Mouse (Mus musculus): ENCODE results near the gene Acy3.
A peak's percentile ranks its signal among the peaks of the same experiment; 100 is the strongest.
"Not testable (repeated sequence)": the region's sequence is repeated elsewhere in the genome, so short reads cannot be mapped to it uniquely, and the experiment has no call there.

Acy3 gene

DNA sequence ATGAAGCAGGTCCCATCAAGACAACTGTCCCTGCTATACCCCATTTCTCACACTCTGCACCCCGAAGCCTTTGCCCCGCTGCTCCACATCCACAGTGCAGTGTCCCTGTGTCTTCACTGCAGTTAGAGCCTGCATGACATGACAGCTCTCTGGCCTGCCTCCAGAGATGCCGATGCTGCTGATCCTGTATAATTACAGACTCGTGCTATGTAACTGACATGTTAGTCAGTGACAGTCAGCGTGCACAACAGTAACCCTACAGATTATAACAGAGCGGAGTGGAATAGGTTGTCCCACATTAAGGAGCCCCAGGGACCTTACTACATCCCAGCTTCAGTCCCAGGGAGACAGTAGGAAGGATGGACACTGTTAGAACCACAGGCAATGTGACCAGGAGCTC lies 11.8 kb upstream of the Acy3 start:
- not testable (repeated sequence) for DNase-seq (ENCODE audit: low spot score)

DNA sequence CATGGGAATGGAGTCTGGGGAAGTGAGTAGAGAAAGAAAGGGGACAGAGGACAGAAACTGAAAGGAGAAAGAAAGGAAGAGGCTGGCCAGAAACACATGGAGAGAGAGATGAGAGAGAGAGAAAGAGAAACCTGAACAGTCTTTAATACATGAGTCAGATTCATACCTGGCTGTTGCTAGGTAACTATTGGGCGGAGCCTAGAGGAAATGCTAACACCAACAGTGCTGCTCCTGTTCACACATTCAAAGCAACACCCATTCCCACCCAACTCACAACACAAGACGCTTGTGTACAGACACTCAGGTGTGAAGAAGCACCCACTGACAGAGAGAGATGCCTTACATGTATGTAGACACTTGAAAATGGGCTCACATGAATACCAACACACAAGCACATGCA lies 10.5 kb upstream of the Acy3 start:
- no peak for DNase-seq (ENCODE audit: low spot score)

- peak; percentile 73 for DNase-seq (ENCODE audit: low spot score)
Measured at GRCm38 (mm10) chr19:3980309-3980708, 6.1 kb upstream of the Acy3 start.

- no peak for DNase-seq (ENCODE audit: low spot score)
Measured at GRCm38 (mm10) chr19:3980917-3981316, 5.5 kb upstream of the Acy3 start.

- no peak for DNase-seq (ENCODE audit: low spot score)
Measured at GRCm38 (mm10) chr19:3983527-3984200, 2.7 kb upstream of the Acy3 start.

- DNase-seq (ENCODE audit: low spot score): no peak
Measured at GRCm38 (mm10) chr19:3985261-3985681, 1.1 kb upstream of the Acy3 start.

DNA sequence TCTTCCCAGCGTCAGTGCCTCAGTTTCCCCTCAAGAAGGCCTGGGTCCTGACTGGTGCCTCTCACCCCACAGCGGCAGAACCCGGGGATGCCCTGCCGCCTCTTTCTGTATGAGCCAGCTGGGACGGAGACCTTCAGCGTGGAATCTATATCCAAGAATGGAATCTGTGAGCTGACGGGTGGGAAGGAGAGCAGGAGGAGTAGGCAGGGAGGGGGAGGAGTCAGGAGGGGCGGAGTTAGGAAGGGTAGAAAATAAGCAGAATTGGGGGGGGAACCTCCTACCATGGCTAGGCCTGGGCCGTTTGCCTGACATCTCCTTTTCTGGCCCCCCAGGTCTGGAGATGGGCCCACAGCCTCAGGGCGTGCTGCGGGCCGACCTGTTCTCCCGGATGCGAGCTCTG lies 1.7 kb downstream of the Acy3 start:
- DNase-seq (ENCODE audit: low spot score): no peak

GRCm38 (mm10) chr19:3988750-3989149 lies 2.4 kb downstream of the Acy3 start:
- DNase-seq (ENCODE audit: low spot score): no peak

DNA sequence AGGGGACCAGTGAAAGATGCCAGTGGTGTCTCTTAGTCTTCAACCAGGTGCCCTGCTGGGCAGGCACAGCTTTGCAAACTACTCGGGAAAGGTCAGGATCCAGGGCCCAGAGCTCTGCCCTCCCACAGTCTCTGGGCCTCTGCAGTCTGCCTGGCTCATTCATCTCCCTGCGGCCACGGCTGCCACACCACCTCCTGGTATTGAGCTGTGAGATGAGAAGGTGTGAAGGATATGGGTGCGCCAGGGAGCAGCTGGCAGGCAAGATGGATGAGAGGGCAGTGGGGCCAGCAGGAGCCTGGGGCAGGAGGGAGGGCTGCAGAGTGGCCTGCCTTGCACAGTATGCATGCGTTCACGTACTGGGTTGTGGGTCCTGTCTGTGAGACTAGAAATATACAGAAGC lies 4.4 kb downstream of the Acy3 start:
- no peak for DNase-seq (ENCODE audit: low spot score)

DNA sequence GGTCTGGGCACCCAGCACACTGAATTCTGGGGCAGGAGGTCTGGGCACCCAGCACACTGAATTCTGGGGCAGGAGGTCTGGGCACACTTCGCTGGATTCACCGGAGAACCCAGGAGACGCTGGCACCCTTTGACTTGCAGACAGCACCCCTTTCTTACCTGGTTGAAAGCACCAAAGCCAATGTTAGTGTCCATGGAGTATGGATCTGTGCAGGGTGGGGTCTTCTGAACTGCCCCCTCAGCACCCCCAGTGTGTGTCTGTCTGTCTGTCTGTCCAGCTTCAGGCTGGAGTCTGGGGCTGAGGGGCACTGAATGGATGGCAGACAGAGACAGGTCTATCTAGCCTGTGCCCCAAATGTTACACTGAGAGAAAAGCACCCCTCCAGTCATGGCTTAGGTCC lies 5.2 kb downstream of the Acy3 start:
- DNase-seq (ENCODE audit: low spot score): no peak

DNA sequence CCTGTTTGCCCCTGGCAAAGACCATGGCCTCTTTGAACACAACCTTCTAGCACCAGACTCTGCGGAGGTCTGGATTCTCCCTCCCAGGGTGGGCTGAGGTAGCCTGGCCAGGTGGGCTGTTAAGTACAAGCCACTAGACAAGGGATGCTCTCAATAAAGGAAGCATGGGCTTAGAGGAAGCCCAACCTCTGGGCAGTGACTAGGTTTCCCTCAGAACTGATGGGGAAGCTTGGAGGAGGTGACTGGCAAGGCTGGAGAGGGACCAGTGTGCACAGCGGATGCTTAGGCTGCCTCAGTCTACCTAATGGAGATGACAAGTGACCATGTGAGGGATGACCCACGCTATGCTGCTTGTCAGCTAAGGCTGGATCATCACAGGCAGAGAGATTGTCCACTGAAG lies 5.6 kb downstream of the Acy3 start:
- no peak for DNase-seq (ENCODE audit: low spot score)

DNA sequence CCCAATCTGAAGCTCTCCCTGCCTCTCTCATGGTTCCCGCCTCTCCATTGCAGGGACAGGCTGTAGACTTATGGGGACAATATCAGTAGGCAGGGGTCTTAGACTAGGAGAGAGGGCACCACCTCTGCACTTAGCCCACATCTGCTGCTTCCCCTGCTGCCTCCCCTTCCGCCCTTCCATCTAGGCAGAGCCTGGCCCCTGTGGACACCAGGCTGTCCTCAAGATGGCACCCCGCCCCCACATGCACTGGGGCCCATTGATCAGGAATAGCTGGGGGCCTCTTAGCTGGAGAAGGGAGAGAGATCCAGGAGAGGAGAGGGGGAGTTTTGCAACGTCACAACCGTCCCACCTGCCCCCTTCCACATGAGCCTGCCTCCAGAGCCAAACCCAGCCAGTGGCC lies 6.0 kb downstream of the Acy3 start, which contains the start of gene Tbx10:
TSS of gene Tbx10 (plus strand) at position 337 of the 400 bp plus-strand sequence.
- no peak for DNase-seq (ENCODE audit: low spot score)

GRCm38 (mm10) chr19:3994932-3995331 lies 8.6 kb downstream of the Acy3 start:
- no peak for DNase-seq (ENCODE audit: low spot score)

- no peak for DNase-seq (ENCODE audit: low spot score)
Measured at GRCm38 (mm10) chr19:3995505-3995904, 9.1 kb downstream of the Acy3 start.

DNA sequence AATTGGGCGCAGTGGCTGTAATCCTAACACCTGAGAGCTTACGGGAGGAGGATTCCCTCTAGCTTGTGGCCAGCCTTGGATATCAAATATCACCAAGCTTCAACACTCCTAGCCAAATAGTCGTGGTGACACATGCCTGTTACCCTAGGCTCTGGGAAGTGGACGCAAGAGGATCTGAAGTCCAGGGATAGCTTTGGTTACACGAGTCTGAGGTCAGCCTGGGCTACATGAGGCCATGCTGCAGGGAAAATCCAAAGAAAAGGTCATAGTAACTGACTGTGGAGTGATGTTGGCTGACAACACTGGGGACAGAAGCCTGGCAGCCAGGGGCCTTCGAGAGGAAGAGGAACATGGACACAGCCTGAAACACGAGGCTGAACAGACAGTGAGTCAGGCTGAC lies 9.7 kb downstream of the Acy3 start:
- no peak for DNase-seq (ENCODE audit: low spot score)

DNA sequence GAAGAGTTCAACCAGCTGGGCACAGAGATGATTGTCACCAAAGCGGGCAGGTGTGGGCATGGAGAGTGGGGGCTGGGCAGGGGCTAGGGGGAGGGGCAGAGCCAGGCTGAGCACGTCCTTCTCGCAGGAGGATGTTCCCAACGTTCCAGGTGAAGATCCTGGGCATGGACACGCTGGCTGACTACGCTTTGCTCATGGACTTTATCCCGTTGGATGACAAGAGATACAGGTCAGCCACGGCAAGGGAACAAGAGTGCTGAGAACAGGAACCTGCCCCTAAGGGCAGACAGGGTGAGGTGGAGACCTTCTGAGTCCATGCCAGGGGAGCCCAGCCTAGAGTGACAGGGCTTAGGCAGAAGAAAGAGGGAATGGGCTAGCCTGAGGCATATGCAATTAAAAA lies 10.4 kb downstream of the Acy3 start:
- DNase-seq (ENCODE audit: low spot score): no peak

- no peak for DNase-seq (ENCODE audit: low spot score)
Measured at GRCm38 (mm10) chr19:3997231-3997630, 10.9 kb downstream of the Acy3 start.

GRCm38 (mm10) chr19:3998335-3998734 lies 12.0 kb downstream of the Acy3 start:
- no peak for DNase-seq (ENCODE audit: low spot score)

- DNase-seq (ENCODE audit: low spot score): no peak
Measured at GRCm38 (mm10) chr19:3999121-3999730, 12.9 kb downstream of the Acy3 start.

DNA sequence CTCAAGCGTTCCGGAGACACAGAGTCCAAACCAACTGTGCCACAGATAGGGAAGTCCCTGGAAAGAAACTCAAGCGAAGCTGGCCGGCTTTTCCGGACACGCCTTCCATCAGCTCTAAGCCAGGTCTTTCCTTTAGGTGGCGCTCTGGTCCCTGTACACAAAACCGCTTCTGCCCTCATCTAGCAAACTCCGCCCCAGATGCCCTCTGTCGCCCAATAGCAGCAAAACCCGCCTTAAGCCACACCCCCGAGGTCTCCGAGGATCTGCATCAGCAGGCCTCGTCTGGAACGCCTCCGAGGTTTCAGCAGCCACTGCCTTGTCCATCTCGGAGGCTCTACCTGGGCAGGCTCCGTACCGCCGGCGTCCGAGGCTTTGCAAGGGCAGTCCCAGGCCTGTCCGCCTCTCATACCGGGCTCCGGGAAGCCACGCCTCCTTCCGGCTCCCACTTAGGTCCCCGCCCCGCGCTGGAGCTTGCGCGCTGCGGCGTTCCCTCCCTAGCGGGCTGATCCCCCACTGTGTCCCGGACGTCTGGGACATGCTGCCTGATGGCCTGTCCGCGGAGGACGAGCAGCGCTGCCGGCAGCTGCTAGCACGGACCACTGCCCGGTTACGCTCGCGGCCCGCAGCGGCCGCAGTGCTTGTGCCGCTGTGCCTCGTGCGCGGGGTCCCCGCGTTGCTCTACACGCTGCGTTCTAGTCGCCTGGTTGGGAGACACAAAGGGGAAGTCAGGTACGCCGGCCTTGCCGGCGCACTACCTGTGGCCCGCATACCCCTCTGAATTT lies 13.9 kb downstream of the Acy3 start, which contains the start of the genes Nudt8 and Gm49405:
TSS of gene Nudt8 (plus strand) at position 462 of the 782 bp plus-strand sequence.
TSS of gene Gm49405 (plus strand) at position 508 of the 782 bp plus-strand sequence.
- peak; percentile 86 for DNase-seq (ENCODE audit: low spot score)

GRCm38 (mm10) chr19:4000949-4001525 lies 14.7 kb downstream of the Acy3 start:
- no peak for DNase-seq (ENCODE audit: low spot score)

DNA sequence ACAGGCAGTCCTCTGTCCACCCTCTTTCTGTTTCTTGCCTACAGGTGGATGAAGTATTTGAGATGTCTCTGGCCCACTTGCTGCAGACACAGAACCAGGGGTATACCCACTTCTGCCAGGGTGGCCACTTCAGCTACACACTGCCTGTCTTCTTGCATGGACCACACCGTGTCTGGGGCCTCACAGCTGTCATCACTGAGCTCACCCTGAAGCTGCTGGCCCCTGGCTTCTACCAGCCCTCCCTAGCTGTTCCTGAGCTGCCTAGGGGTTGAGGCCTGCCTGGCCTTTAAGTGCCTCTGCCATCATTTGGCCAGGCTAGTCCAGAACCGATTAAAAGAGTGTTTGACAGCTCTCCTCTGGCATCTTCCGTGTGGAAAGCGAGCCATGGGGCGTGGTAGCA lies 15.4 kb downstream of the Acy3 start:
- no peak for DNase-seq (ENCODE audit: low spot score)

DNA sequence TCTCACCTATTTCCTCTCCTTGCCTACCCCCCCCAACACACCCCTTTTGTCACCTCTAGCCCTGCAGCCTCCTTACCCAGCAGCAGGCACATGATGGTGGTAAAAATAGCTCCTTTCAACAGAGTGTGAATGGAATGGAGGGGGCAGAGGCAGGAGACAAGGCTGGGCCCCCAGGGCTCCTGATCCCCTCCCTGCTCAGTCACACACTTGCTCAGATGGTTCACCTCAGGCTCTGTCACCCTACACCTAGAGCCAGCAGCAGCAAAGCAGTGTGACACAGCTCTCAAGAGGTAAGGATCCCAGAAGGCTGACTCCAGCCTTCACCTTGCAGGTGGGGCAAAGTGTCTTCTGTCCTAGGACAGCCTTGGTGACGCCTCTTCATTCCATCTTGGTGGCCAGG lies 16.7 kb downstream of the Acy3 start, which contains the start of gene Doc2g:
TSS of gene Doc2g (plus strand) at position 202 of the 400 bp plus-strand sequence.
- no peak for DNase-seq (ENCODE audit: low spot score)
